Mouse (Mus musculus): ENCODE measurements around the gene Cyp2d12. TPM values are rescaled to one million over a fixed set of nuclear protein-coding genes. Genes with fewer than 3 reads are reported as not detected.
"Not testable (repeated sequence)": the region's sequence is repeated elsewhere in the genome, so short reads cannot be mapped to it uniquely, and the experiment has no call there.

Cyp2d12 gene
- polyA plus RNA-seq (2014; fragmentation: Nextera tagmentation; extraction: Ambion mirVana), result not detected in 2 replicates

GRCm38 (mm10) chr15:82554531-82555230, at the start of gene Cyp2d12:
Gene Cyp2d12 (plus strand): TSS chr15:82555072.
- Histone ChIP-seq H3K27me3 (replicated peaks; ENCODE audit: control insufficient read depth, insufficient read depth, low read length) (no peaks in the 10 kb centered on the region), H3K4me2 (ENCODE audit: low read length) (no peak within 1 kb of the TSS), H3K36me3 (ENCODE audit: control insufficient read depth, insufficient read depth, low read length) (no peaks in the 10 kb centered on the region), H3K9ac (ENCODE audit: low read length) (no peak within 1 kb of the TSS), H3K27ac (ENCODE audit: low read depth, low read length) (no peak within 1 kb of the TSS), H3K4me3 (ENCODE audit: low read depth, low read length) (no peak within 1 kb of the TSS), H3K9me3 (replicated peaks; ENCODE audit: control insufficient read depth, low read length) (no peaks in the 10 kb centered on the region; the same call in 1 of the 2 replicates), H3K4me1 (ENCODE audit: control insufficient read depth, insufficient read depth, low read length) (no peaks in the 10 kb centered on the region)
- ATAC-seq (no peak), DNase-seq (ENCODE audit: low spot score) (no peak)
- 80% methylated on average over 7 of the region's 7 CpGs for WGBS

GRCm38 (mm10) chr15:82506971-82507370, 47.9 kb upstream of the Cyp2d12 start:
- 76% methylated on average over 3 of the region's 3 CpGs for WGBS
- no peak overlapping the region for H3K27ac ChIP-seq (ENCODE audit: low read depth, low read length)
- no peaks in the 10 kb centered on the region for H3K27me3 ChIP-seq (replicated peaks; ENCODE audit: control insufficient read depth, insufficient read depth, low read length)
- ATAC-seq, result no peak
- H3K9me3 ChIP-seq (replicated peaks; ENCODE audit: control insufficient read depth, low read length), result no peaks in the 10 kb centered on the region; the same call in 1 of the 2 replicates
- H3K36me3 ChIP-seq (ENCODE audit: control insufficient read depth, insufficient read depth, low read length), result no peaks in the 10 kb centered on the region
- no peak overlapping the region for H3K4me2 ChIP-seq (ENCODE audit: low read length)
- H3K9ac ChIP-seq (ENCODE audit: low read length), result no peak overlapping the region
- H3K4me1 ChIP-seq (ENCODE audit: control insufficient read depth, insufficient read depth, low read length), result no peaks in the 10 kb centered on the region
- DNase-seq (ENCODE audit: low spot score), result no peak
- no peak overlapping the region for H3K4me3 ChIP-seq (ENCODE audit: low read depth, low read length)

- not testable (repeated sequence) for ATAC-seq; DNase-seq (ENCODE audit: low spot score); H3K36me3 ChIP-seq (ENCODE audit: control insufficient read depth, insufficient read depth, low read length); H3K27ac ChIP-seq (ENCODE audit: low read depth, low read length); H3K27me3 ChIP-seq (replicated peaks; ENCODE audit: control insufficient read depth, insufficient read depth, low read length); H3K4me3 ChIP-seq (ENCODE audit: low read depth, low read length); H3K9me3 ChIP-seq (replicated peaks; ENCODE audit: control insufficient read depth, low read length); H3K4me1 ChIP-seq (ENCODE audit: control insufficient read depth, insufficient read depth, low read length); H3K4me2 ChIP-seq (ENCODE audit: low read length); H3K9ac ChIP-seq (ENCODE audit: low read length)
- WGBS, result 46% methylated on average over 4 of the region's 4 CpGs
These were observed 47.1 kb upstream of the Cyp2d12 start for GRCm38 (mm10) chr15:82507740-82508139.

- H3K27me3 ChIP-seq (replicated peaks; ENCODE audit: control insufficient read depth, insufficient read depth, low read length); ATAC-seq; H3K4me2 ChIP-seq (ENCODE audit: low read length); H3K27ac ChIP-seq (ENCODE audit: low read depth, low read length); H3K4me1 ChIP-seq (ENCODE audit: control insufficient read depth, insufficient read depth, low read length); H3K36me3 ChIP-seq (ENCODE audit: control insufficient read depth, insufficient read depth, low read length); H3K4me3 ChIP-seq (ENCODE audit: low read depth, low read length); H3K9ac ChIP-seq (ENCODE audit: low read length); DNase-seq (ENCODE audit: low spot score); H3K9me3 ChIP-seq (replicated peaks; ENCODE audit: control insufficient read depth, low read length): not testable (repeated sequence)
- 92% methylated on average over 4 of the region's 4 CpGs for WGBS
These were observed 45.4 kb upstream of the Cyp2d12 start for GRCm38 (mm10) chr15:82509495-82509894.

- H3K27me3 ChIP-seq (replicated peaks; ENCODE audit: control insufficient read depth, insufficient read depth, low read length); ATAC-seq; H3K4me2 ChIP-seq (ENCODE audit: low read length); H3K27ac ChIP-seq (ENCODE audit: low read depth, low read length); H3K9me3 ChIP-seq (replicated peaks; ENCODE audit: control insufficient read depth, low read length); H3K36me3 ChIP-seq (ENCODE audit: control insufficient read depth, insufficient read depth, low read length); DNase-seq (ENCODE audit: low spot score); H3K4me1 ChIP-seq (ENCODE audit: control insufficient read depth, insufficient read depth, low read length); H3K9ac ChIP-seq (ENCODE audit: low read length); H3K4me3 ChIP-seq (ENCODE audit: low read depth, low read length): not testable (repeated sequence)
These were observed 44.4 kb upstream of the Cyp2d12 start for GRCm38 (mm10) chr15:82510500-82510899.

GRCm38 (mm10) chr15:82512111-82512510, 42.8 kb upstream of the Cyp2d12 start:
- ATAC-seq; H3K27me3 ChIP-seq (replicated peaks; ENCODE audit: control insufficient read depth, insufficient read depth, low read length); H3K4me3 ChIP-seq (ENCODE audit: low read depth, low read length); H3K36me3 ChIP-seq (ENCODE audit: control insufficient read depth, insufficient read depth, low read length); H3K9me3 ChIP-seq (replicated peaks; ENCODE audit: control insufficient read depth, low read length); H3K4me1 ChIP-seq (ENCODE audit: control insufficient read depth, insufficient read depth, low read length); H3K4me2 ChIP-seq (ENCODE audit: low read length); DNase-seq (ENCODE audit: low spot score); H3K27ac ChIP-seq (ENCODE audit: low read depth, low read length); H3K9ac ChIP-seq (ENCODE audit: low read length): not testable (repeated sequence)
- WGBS, result 73% methylated on average over 2 of the region's 2 CpGs

GRCm38 (mm10) chr15:82516174-82516573, 38.7 kb upstream of the Cyp2d12 start:
- not testable (repeated sequence) for ATAC-seq; H3K4me3 ChIP-seq (ENCODE audit: low read depth, low read length); H3K9me3 ChIP-seq (replicated peaks; ENCODE audit: control insufficient read depth, low read length); H3K4me2 ChIP-seq (ENCODE audit: low read length); H3K27me3 ChIP-seq (replicated peaks; ENCODE audit: control insufficient read depth, insufficient read depth, low read length); DNase-seq (ENCODE audit: low spot score); H3K36me3 ChIP-seq (ENCODE audit: control insufficient read depth, insufficient read depth, low read length); H3K4me1 ChIP-seq (ENCODE audit: control insufficient read depth, insufficient read depth, low read length); H3K9ac ChIP-seq (ENCODE audit: low read length); H3K27ac ChIP-seq (ENCODE audit: low read depth, low read length)
- WGBS, result 92% methylated on average over 23 of the region's 23 CpGs

- ATAC-seq; H3K27ac ChIP-seq (ENCODE audit: low read depth, low read length); H3K4me3 ChIP-seq (ENCODE audit: low read depth, low read length); H3K9ac ChIP-seq (ENCODE audit: low read length); H3K36me3 ChIP-seq (ENCODE audit: control insufficient read depth, insufficient read depth, low read length); H3K4me1 ChIP-seq (ENCODE audit: control insufficient read depth, insufficient read depth, low read length); H3K4me2 ChIP-seq (ENCODE audit: low read length); H3K9me3 ChIP-seq (replicated peaks; ENCODE audit: control insufficient read depth, low read length); DNase-seq (ENCODE audit: low spot score); H3K27me3 ChIP-seq (replicated peaks; ENCODE audit: control insufficient read depth, insufficient read depth, low read length): not testable (repeated sequence)
- 78% methylated on average over 4 of the region's 9 CpGs for WGBS
These were observed 27.5 kb upstream of the Cyp2d12 start for GRCm38 (mm10) chr15:82527371-82527770.

GRCm38 (mm10) chr15:82532721-82533120, 22.2 kb upstream of the Cyp2d12 start:
- not testable (repeated sequence) for H3K36me3 ChIP-seq (ENCODE audit: control insufficient read depth, insufficient read depth, low read length)

More at GRCm38 (mm10) chr15:82532721-82533120, 22.2 kb upstream of the Cyp2d12 start:
- H3K4me3 ChIP-seq (ENCODE audit: low read depth, low read length); H3K27me3 ChIP-seq (replicated peaks; ENCODE audit: control insufficient read depth, insufficient read depth, low read length); H3K27ac ChIP-seq (ENCODE audit: low read depth, low read length); H3K9ac ChIP-seq (ENCODE audit: low read length); H3K4me1 ChIP-seq (ENCODE audit: control insufficient read depth, insufficient read depth, low read length); DNase-seq (ENCODE audit: low spot score); H3K9me3 ChIP-seq (replicated peaks; ENCODE audit: control insufficient read depth, low read length); ATAC-seq; H3K4me2 ChIP-seq (ENCODE audit: low read length): not testable (repeated sequence)
- WGBS, result 99% methylated on average over 3 of the region's 3 CpGs

Measured in forebrain, embryonic 14.5 days (tissue).